Mouse (Mus musculus): ENCODE data around the gene Sbk2.
A peak's percentile ranks its signal among the peaks of the same experiment; 100 is the strongest.
"Not testable (repeated sequence)": the region's sequence is repeated elsewhere in the genome, so short reads cannot be mapped to it uniquely, and the experiment has no call there.

Gene Sbk2

GRCm38 (mm10) chr7:4964272-4964671 is at the start of gene Sbk2:
Gene Sbk2, minus strand, starts transcription at chr7:4964406.
- peak; percentile 88 to 95 for DNase-seq (ENCODE audit: inconsistent age in 2 of 2, low spot score in 1 of 2)

GRCm38 (mm10) chr7:5012681-5013513 is 48.7 kb upstream of the Sbk2 start:
- DNase-seq (ENCODE audit: inconsistent age in 2 of 2, low spot score in 1 of 2) = peak in 1 of 2 experiments; percentile 37

- no peak for DNase-seq (ENCODE audit: inconsistent age in 2 of 2, low spot score in 1 of 2)
Measured at GRCm38 (mm10) chr7:5008229-5008628, 44.0 kb upstream of the Sbk2 start.

GRCm38 (mm10) chr7:5002876-5003275 is 38.7 kb upstream of the Sbk2 start:
- not testable (repeated sequence) for DNase-seq (ENCODE audit: inconsistent age in 2 of 2, low spot score in 1 of 2)

GRCm38 (mm10) chr7:4999876-5000275 is 35.7 kb upstream of the Sbk2 start:
- DNase-seq (ENCODE audit: inconsistent age in 2 of 2, low spot score in 1 of 2) = peak in 1 of 2 experiments; percentile 56

- no peak for DNase-seq (ENCODE audit: inconsistent age in 2 of 2, low spot score in 1 of 2)
Measured at GRCm38 (mm10) chr7:4996934-4997333, 32.7 kb upstream of the Sbk2 start.

- peak; percentile 93 to 97 for DNase-seq (ENCODE audit: inconsistent age in 2 of 2, low spot score in 1 of 2)
Measured at GRCm38 (mm10) chr7:4996003-4996895, 32.0 kb upstream of the Sbk2 start, which contains the start of gene Zfp579. Gene Zfp579, minus strand, starts transcription at chr7:4996158.

GRCm38 (mm10) chr7:4995268-4996002 is 31.2 kb upstream of the Sbk2 start:
- no peak for DNase-seq (ENCODE audit: inconsistent age in 2 of 2, low spot score in 1 of 2)

GRCm38 (mm10) chr7:4993999-4994788 is 30.0 kb upstream of the Sbk2 start:
- no peak for DNase-seq (ENCODE audit: inconsistent age in 2 of 2, low spot score in 1 of 2)

GRCm38 (mm10) chr7:4993347-4993998 is 29.3 kb upstream of the Sbk2 start:
- DNase-seq (ENCODE audit: inconsistent age in 2 of 2, low spot score in 1 of 2) = no peak

- no peak for DNase-seq (ENCODE audit: inconsistent age in 2 of 2, low spot score in 1 of 2)
Measured at GRCm38 (mm10) chr7:4988250-4988649, 24.0 kb upstream of the Sbk2 start.

GRCm38 (mm10) chr7:4976832-4977231 is 12.6 kb upstream of the Sbk2 start:
- DNase-seq (ENCODE audit: inconsistent age in 2 of 2, low spot score in 1 of 2) = no peak

- DNase-seq (ENCODE audit: inconsistent age in 2 of 2, low spot score in 1 of 2) = no peak
Measured at GRCm38 (mm10) chr7:4975455-4975854, 11.2 kb upstream of the Sbk2 start.

- peak; percentile 87 to 92 for DNase-seq (ENCODE audit: inconsistent age in 2 of 2, low spot score in 1 of 2)
Measured at GRCm38 (mm10) chr7:4972321-4973047, 8.3 kb upstream of the Sbk2 start.

- no peak for DNase-seq (ENCODE audit: inconsistent age in 2 of 2, low spot score in 1 of 2)
Measured at GRCm38 (mm10) chr7:4971710-4972109, 7.5 kb upstream of the Sbk2 start.

GRCm38 (mm10) chr7:4971068-4971467 is 6.9 kb upstream of the Sbk2 start, which contains the start of gene Sbk3:
Gene Sbk3, minus strand, starts transcription at chr7:4971168.
- DNase-seq (ENCODE audit: inconsistent age in 2 of 2, low spot score in 1 of 2) = no peak

- no peak for DNase-seq (ENCODE audit: inconsistent age in 2 of 2, low spot score in 1 of 2)
Measured at GRCm38 (mm10) chr7:4964988-4965387, 782 bp upstream of the Sbk2 start.

GRCm38 (mm10) chr7:4963527-4963926 is 679 bp downstream of the Sbk2 start:
- no peak for DNase-seq (ENCODE audit: inconsistent age in 2 of 2, low spot score in 1 of 2)

GRCm38 (mm10) chr7:4957361-4957760 is 6.8 kb downstream of the Sbk2 start:
- no peak for DNase-seq (ENCODE audit: inconsistent age in 2 of 2, low spot score in 1 of 2)
